Mouse (Mus musculus): ENCODE measurements around the gene Rfx3. TPM values are rescaled to one million over a fixed set of nuclear protein-coding genes. Genes with fewer than 3 reads are reported as not detected.

Gene Rfx3
- total RNA-seq, 2 experiments from 2014 or later, result 2.5 to 3.2 TPM

DNA sequence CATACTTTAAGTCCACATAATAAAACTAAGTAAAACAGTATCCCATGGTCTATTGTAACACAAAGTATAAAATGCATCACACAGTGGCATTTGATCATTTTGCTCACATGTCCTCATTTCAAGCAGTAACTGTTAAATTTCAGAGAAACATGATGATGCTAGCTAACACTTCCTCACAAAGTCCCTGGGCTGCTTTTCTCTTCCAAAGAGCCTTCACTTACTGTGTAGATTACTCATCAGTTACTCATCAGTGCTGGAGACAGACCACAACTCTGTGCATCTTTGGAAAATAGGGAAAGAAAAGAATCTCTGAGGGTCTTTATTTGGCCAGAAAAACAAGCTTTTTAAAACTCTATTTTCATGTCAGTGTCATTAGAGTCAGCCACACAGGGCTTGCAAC is 294.7 kb downstream of the Rfx3 start:
- DNase-seq, result no peak

Measured in gastrocnemius, postnatal 25 days (tissue).